Mouse (Mus musculus) embryonic facial prominence, embryonic 15.5 days (tissue): ENCODE data around the gene Lyg2. TPM values are rescaled to one million over a fixed set of nuclear protein-coding genes. Genes with fewer than 3 reads are reported as not detected.
A peak's percentile ranks its signal among the peaks of the same experiment; 100 is the strongest.

Experiments
- ATAC-seq: fragments of 200-750 bp; cut with Nextera tagmentation; 2 replicates; pipeline ENCODE4 v1.8.0; 2017; ENCODE audit warnings: low read depth, moderate TSS enrichment; ENCODE audit not compliant: insufficient number of reproducible peaks, low FRiP score, low TSS enrichment
- H3K27ac ChIP-seq: fragments of 300-500 bp; sonication (generic); replicated peaks from 2 replicates; pipeline ENCODE4 v1.5.1; 2015; ENCODE audit warnings: mild to moderate bottlenecking, inconsistent platforms
- H3K27me3 ChIP-seq: fragments of 300-500 bp; sonication (generic); 2 replicates; pipeline ENCODE4 v1.6.1; 2015; ENCODE audit warnings: inconsistent platforms
- H3K36me3 ChIP-seq: fragments of 300-500 bp; sonication (generic); 2 replicates; pipeline ENCODE4 v1.6.1; 2015; ENCODE audit warnings: mild to moderate bottlenecking, inconsistent platforms
- H3K4me1 ChIP-seq: fragments of 300-500 bp; sonication (generic); 2 replicates; pipeline ENCODE4 v1.6.1; 2015; ENCODE audit warnings: inconsistent platforms
- H3K4me2 ChIP-seq: fragments of 300-500 bp; sonication (generic); replicated peaks from 2 replicates; pipeline ENCODE4 v1.6.1; 2015; ENCODE audit warnings: mild to moderate bottlenecking, inconsistent platforms
- H3K4me3 ChIP-seq: fragments of 300-500 bp; sonication (generic); replicated peaks from 2 replicates; pipeline ENCODE4 v1.5.1; 2015; ENCODE audit warnings: mild to moderate bottlenecking, inconsistent platforms
- H3K9ac ChIP-seq: fragments of 300-500 bp; sonication (generic); 2 replicates; pipeline ENCODE4 v1.6.1; 2015; ENCODE audit warnings: inconsistent platforms
- H3K9me3 ChIP-seq: fragments of 300-500 bp; sonication (generic); replicated peaks from 2 replicates; pipeline ENCODE4 v1.6.1; 2016; ENCODE audit warnings: inconsistent platforms
- WGBS: fragments of 180-500 bp; shearing (Covaris S2); methylation state at CpG from one replicate; pipeline ENCODE4 v1.1.7; 2015; 5-methylcytosine and 5-hydroxymethylcytosine counted together
- polyA plus RNA-seq: library from polyadenylated mRNA; unstranded; fragments of >200 nt; fragmentation: Nextera tagmentation; extraction: Ambion mirVana; gene quantifications from 2 replicates; pipeline ENCODE4 v1.2.1, GENCODE M21; 2015

The Lyg2 gene
- 1.7 and 1.8 TPM in 2 replicates for polyA plus RNA-seq

DNA sequence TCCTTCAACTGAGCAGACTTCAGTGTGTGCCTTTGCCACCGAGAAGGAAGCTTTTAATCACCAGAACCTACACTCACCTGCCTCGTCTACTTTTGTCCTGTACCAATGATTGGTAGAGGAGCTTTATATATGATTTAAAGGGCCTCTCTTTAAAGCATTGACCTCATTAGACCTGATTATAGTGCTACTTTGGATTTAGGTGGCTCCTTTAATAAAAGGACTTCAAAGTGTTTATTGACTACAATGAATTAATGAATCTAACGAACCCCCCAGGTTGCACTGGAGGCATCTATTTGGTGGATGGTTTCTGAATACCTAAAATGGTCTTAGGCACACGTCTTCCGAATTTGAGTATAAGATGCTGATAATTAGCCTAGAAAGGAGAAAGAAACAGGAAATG, at the start of gene Lyg2:
Lyg2 (minus strand) TSS at position 101 of the 400 bp plus-strand sequence.
- Histone ChIP-seq H3K9ac (no peak within 1 kb of the TSS), H3K27me3 (0 out of 2 replicates have a peak, but pooled peaks cover 2% of the 10 kb centered on the region), H3K4me1 (no peaks in the 10 kb centered on the region), H3K36me3 (no peaks in the 10 kb centered on the region), H3K4me3 (no peak within 1 kb of the TSS), H3K4me2 (no peak within 1 kb of the TSS), H3K9me3 (no peaks in the 10 kb centered on the region), H3K27ac (no peak within 1 kb of the TSS)
- ATAC-seq: no peak
- WGBS: 71% methylated on average over 5 of the region's 5 CpGs

DNA sequence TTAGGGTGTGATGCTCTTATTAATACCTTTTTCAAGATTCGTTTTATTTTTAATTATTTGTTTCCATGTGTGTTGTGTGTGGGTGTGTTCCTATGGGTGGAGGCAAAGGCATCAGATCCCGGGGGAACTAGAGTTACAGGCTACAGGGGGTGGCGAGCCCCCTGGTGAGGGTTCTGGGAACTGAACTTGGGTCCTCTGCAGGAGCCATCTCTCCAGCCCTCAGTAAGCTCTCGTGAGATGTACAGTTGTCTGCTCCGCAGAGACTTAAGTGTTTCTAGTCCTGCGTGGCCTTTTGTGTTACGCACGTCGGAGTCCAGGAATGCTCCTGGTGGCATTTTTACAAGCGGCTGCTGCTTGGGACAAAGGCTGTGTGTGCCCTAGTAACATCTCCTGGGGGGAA, 49.3 kb upstream of the Lyg2 start:
- H3K27ac ChIP-seq: no peak overlapping the region
- H3K27me3 ChIP-seq: no peaks in the 10 kb centered on the region
- H3K9me3 ChIP-seq: no peaks in the 10 kb centered on the region
- no peaks in the 10 kb centered on the region for H3K4me1 ChIP-seq
- no peak overlapping the region for H3K9ac ChIP-seq
- H3K4me2 ChIP-seq: no peak overlapping the region
- H3K36me3 ChIP-seq: no peaks in the 10 kb centered on the region
- ATAC-seq: no peak
- 51% methylated on average over 10 of the region's 10 CpGs for WGBS
- H3K4me3 ChIP-seq: no peak overlapping the region

- Histone ChIP-seq H3K9ac (no peak overlapping the region), H3K4me1 (no peaks in the 10 kb centered on the region), H3K36me3 (no peaks in the 10 kb centered on the region), H3K27me3 (no peaks in the 10 kb centered on the region), H3K4me2 (no peak overlapping the region), H3K4me3 (no peak overlapping the region), H3K27ac (no peak overlapping the region), H3K9me3 (no peaks in the 10 kb centered on the region)
- 71% methylated on average over 5 of the region's 5 CpGs for WGBS
- ATAC-seq: no peak
Measured at GRCm38 (mm10) chr1:37959486-37959885, 43.2 kb upstream of the Lyg2 start.

- ATAC-seq: no peak
- Histone ChIP-seq H3K27me3 (no peaks in the 10 kb centered on the region), H3K9ac (no peak overlapping the region), H3K27ac (no peak overlapping the region), H3K36me3 (no peaks in the 10 kb centered on the region), H3K4me3 (no peak overlapping the region), H3K4me1 (no peaks in the 10 kb centered on the region), H3K9me3 (no peaks in the 10 kb centered on the region), H3K4me2 (no peak overlapping the region)
- WGBS: 68% methylated on average over 2 of the region's 2 CpGs
Measured at GRCm38 (mm10) chr1:37958516-37958915, 42.2 kb upstream of the Lyg2 start.

DNA sequence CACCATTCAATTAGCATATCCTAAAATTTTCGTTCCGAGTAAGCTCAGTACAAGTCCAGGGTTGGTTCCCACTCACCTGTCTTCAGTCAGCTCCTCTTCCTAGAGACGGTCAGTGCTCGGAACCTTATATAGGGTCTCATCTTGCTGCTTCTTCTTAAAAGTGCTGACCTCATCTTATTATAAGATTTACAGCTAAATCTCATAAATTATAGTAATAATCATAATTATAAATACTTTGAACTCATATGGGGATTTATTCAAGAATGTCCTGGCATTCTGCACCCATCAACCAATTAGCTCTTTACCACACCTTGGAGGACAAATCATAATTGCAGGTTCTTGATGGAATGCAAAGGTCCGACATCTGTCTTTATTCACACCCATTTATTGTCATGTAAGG, 41.4 kb upstream of the Lyg2 start, which contains the start of gene Lyg1:
Lyg1 (minus strand) TSS at position 101 of the 400 bp plus-strand sequence.
- H3K27ac ChIP-seq: no peak within 1 kb of the TSS
- H3K4me2 ChIP-seq: no peak within 1 kb of the TSS
- no peak within 1 kb of the TSS for H3K4me3 ChIP-seq
- H3K36me3 ChIP-seq: no peaks in the 10 kb centered on the region
- no peak for ATAC-seq
- no peak within 1 kb of the TSS for H3K9ac ChIP-seq
- WGBS: 72% methylated on average over 5 of the region's 5 CpGs
- H3K9me3 ChIP-seq: no peaks in the 10 kb centered on the region
- H3K27me3 ChIP-seq: no peaks in the 10 kb centered on the region
- no peaks in the 10 kb centered on the region for H3K4me1 ChIP-seq

DNA sequence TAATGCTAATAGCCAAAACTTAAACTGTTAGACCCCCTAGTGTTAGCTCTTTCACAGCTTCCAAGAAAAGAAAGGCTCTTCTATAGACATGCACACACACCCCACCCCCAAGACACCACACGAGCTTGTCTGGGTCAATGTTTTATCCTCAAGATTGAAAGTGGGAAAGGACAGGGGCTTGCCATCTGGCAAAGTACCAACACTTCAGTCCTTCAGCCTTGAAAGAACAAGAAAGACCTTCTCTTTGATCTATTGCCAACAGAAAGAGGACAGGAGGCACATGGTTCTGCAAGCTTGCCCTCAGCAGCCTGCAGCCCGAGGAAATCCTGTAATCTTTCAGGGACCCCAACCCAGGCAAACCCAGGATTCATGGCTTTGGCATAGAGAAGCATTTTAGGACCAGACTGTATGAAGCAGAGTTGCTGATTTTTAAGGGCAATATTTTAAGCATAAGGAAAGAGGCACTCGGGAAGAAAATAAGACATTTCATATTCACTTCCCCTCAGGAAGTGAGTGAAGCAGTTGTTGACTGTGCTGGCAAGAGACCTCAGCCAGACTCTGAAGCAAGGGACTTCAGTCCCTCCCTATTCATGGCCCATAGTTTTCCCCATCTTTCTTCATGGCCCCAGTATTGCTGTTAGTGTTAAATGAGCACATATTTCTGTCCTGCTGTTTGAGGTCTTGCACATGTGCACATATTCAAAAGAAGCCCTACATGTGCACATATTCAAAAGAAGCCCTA, 40.6 kb upstream of the Lyg2 start:
- Histone ChIP-seq H3K4me2 (no peak overlapping the region), H3K27ac (no peak overlapping the region), H3K9ac (no peak overlapping the region), H3K27me3 (no peaks in the 10 kb centered on the region), H3K4me3 (no peak overlapping the region), H3K4me1 (no peaks in the 10 kb centered on the region), H3K36me3 (no peaks in the 10 kb centered on the region), H3K9me3 (no peaks in the 10 kb centered on the region)
- no peak for ATAC-seq
- 33% methylated on average over 3 of the region's 3 CpGs for WGBS

- no peaks in the 10 kb centered on the region for H3K27me3 ChIP-seq
- H3K9me3 ChIP-seq: no peaks in the 10 kb centered on the region
- no peak overlapping the region for H3K4me2 ChIP-seq
- ATAC-seq: no peak
- no peak overlapping the region for H3K9ac ChIP-seq
- no peak overlapping the region for H3K27ac ChIP-seq
- no peaks in the 10 kb centered on the region for H3K36me3 ChIP-seq
- H3K4me1 ChIP-seq: no peaks in the 10 kb centered on the region
- H3K4me3 ChIP-seq: no peak overlapping the region
- 94% methylated on average over 2 of the region's 2 CpGs for WGBS
Measured at GRCm38 (mm10) chr1:37955251-37955650, 39.0 kb upstream of the Lyg2 start.

GRCm38 (mm10) chr1:37954786-37955185, 38.5 kb upstream of the Lyg2 start:
- Histone ChIP-seq H3K27ac (no peak overlapping the region), H3K4me2 (no peak overlapping the region), H3K9ac (no peak overlapping the region), H3K36me3 (no peaks in the 10 kb centered on the region), H3K4me1 (no peaks in the 10 kb centered on the region), H3K4me3 (no peak overlapping the region), H3K27me3 (no peaks in the 10 kb centered on the region), H3K9me3 (no peaks in the 10 kb centered on the region)
- ATAC-seq: no peak
- WGBS: 78% methylated on average over 7 of the region's 7 CpGs

GRCm38 (mm10) chr1:37948906-37949305, 32.6 kb upstream of the Lyg2 start:
- no peak overlapping the region for H3K4me3 ChIP-seq
- H3K9ac ChIP-seq: no peak overlapping the region
- H3K27me3 ChIP-seq: no peaks in the 10 kb centered on the region
- H3K27ac ChIP-seq: no peak overlapping the region
- no peaks in the 10 kb centered on the region for H3K9me3 ChIP-seq
- H3K4me1 ChIP-seq: no peaks in the 10 kb centered on the region
- no peak for ATAC-seq
- no peak overlapping the region for H3K4me2 ChIP-seq
- 70% methylated on average over 2 of the region's 2 CpGs for WGBS
- no peaks in the 10 kb centered on the region for H3K36me3 ChIP-seq

GRCm38 (mm10) chr1:37931806-37932205, 15.5 kb upstream of the Lyg2 start:
- WGBS: 13% methylated on average over 3 of the region's 3 CpGs
- H3K4me3 ChIP-seq: no peak overlapping the region
- no peak overlapping the region for H3K9ac ChIP-seq
- no peak overlapping the region for H3K4me2 ChIP-seq
- no peaks in the 10 kb centered on the region for H3K27me3 ChIP-seq
- H3K36me3 ChIP-seq: no peaks in the 10 kb centered on the region
- no peaks in the 10 kb centered on the region for H3K4me1 ChIP-seq
- 0 out of 2 replicates have a peak, but pooled peaks have one; percentile 39 for ATAC-seq
- H3K9me3 ChIP-seq: no peaks in the 10 kb centered on the region
- no peak overlapping the region for H3K27ac ChIP-seq

DNA sequence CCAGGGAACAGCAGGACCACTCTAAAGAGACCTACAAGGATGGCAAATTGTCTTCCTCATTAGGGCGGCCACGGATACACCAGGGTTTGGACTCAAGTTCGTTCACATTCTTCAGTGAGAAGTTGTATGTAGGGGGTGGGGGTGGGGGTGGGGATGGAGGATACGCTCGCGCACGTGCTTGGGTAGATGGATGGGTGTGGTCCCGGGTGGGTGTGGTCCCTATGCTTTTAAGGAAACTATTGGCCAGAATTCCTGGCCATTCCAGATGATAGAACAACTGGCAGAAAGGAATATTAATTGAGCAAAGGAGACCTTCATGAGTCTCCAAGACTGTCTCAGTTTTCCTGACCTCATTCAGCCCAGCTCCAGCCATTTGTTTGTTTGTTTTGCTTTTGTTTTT, 9.7 kb upstream of the Lyg2 start:
- Histone ChIP-seq H3K9ac (no peak overlapping the region), H3K36me3 (no peaks in the 10 kb centered on the region), H3K27me3 (no peaks in the 10 kb centered on the region), H3K9me3 (no peaks in the 10 kb centered on the region), H3K4me1 (no peaks in the 10 kb centered on the region), H3K4me2 (no peak overlapping the region), H3K4me3 (no peak overlapping the region), H3K27ac (no peak overlapping the region)
- ATAC-seq: no peak
- 78% methylated on average over 8 of the region's 8 CpGs for WGBS

DNA sequence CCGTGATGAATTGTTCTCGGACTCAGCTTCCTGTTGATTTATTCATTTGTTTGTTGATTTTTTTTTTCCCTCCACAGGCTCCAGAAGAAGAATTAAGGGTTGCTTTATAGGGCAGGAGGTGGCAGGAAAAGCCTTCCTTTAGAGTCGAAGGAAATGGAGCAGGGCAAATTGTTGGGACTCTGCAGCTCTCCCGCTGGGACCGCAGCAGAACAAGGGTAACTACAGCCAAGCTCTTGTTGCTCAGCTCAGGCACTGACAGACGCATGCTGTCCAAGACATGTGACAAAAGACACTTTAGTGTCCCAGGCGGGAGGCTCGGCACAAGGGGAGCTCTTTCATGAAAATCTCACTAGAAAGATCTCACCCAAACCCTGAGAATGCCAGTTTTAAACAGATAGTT, 6.2 kb upstream of the Lyg2 start:
- Histone ChIP-seq H3K9ac (no peak overlapping the region), H3K36me3 (no peaks in the 10 kb centered on the region), H3K9me3 (no peaks in the 10 kb centered on the region), H3K27me3 (no peaks in the 10 kb centered on the region), H3K4me3 (no peak overlapping the region), H3K4me1 (no peaks in the 10 kb centered on the region), H3K27ac (no peak overlapping the region), H3K4me2 (no peak overlapping the region)
- ATAC-seq: no peak
- 46% methylated on average over 8 of the region's 8 CpGs for WGBS
